Mouse (Mus musculus): ENCODE results near the gene Suco.

Gene Suco
- long read RNA-seq, experiment 1, partial matches to known transcripts: 6 of 9 reads
- long read RNA-seq, experiment 1, other reads (novel, unspliced or antisense): 3 of 9 reads
- long read RNA-seq, experiment 2, partial matches to known transcripts: 13 of 17 reads
- long read RNA-seq, experiment 2, other reads (novel, unspliced or antisense): 4 of 17 reads

GRCm38 (mm10) chr1:161876553-161877447 is at the start of gene Suco:
Suco (minus strand) TSS chr1:161876682.
- intact Hi-C loops (cut with DNase I): loop anchor here (5.0 kb wide), 1 partner anchor 91 kb away; the partner anchor contains the start of gene Pigc

DNA sequence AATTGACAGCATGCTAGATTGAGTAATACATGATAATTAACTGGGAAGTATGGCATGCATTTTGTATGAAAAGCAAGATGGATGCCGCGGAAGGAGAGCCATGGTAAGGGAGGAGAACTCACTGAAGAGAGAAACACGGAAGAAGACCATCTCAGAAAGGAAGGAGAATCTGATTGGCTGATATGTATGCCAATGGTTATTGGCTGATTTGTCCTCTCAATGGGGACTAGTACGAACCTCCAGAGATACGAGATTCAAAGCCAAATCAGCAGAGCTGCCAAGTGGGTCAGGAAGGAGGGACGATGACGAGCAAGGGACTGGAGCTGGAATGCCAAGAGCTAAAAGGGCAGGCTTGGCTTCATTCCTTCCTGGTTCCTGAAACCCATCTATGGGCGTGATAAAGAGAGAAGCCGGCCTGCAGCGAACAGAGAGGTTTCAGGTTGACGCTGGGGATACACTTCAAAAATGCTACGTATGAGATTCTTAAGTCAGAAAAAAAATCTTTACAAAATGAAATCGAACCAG is 48.9 kb upstream of the Suco start:
- intact Hi-C loops (cut with DNase I): no loop called here

DNA sequence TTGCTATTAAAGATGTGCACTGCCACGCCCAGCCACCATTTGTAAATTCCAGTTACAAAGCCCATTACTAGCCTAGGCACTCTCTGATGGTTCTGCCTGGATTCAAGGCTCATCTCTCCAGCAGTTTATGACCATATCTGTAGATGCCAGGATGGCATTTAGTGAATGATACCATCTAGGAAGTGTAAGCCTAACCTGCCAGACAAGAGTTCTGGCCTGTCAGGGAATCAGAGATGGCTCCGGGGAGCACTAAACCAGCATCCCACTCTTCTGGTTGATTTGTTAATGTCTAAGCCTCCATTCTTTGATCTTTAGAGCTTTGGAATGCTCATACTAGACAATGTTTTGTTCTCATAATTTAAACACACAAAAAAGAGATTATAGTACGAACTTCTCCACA is 47.8 kb upstream of the Suco start:
- intact Hi-C loops (cut with DNase I): no loop called here

- intact Hi-C loops (cut with DNase I): no loop called here
Measured at GRCm38 (mm10) chr1:161921928-161922327, 45.4 kb upstream of the Suco start.

GRCm38 (mm10) chr1:161920475-161921454 is 44.3 kb upstream of the Suco start:
- intact Hi-C loops (cut with DNase I): no loop called here

GRCm38 (mm10) chr1:161919594-161919993 is 43.1 kb upstream of the Suco start:
- intact Hi-C loops (cut with DNase I): no loop called here

DNA sequence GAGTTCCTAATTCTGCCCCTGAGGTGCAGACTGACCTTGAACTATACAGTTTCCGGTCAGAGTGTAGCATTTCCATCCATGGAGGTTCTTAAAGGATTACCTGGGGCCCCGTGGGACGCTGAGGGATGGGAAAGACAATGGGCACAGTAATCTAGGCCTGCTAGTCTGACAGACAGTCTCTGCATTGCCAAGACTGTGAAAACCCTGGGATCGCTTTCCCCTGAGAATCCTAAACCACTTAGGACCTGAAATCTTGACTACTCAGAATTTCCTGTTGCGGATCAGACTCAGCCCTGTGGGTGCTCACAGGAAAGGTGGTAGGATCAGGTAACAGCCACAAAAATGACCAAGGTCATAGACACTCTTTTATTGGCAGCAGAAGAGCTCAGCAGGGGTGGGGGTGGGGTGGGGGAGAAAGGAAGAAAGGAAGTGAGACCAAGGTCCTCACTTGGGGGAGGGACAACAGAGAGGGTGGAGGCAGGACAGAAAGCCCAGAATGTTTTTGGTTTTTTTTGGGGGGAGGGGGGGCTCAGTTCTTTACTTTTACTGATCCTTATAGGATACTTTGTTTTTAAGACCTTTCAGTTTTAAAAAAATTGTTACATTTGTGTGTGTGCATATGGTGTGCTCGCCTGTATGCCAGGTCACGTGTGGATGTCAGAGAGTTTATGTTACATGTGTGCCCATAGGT is 42.3 kb upstream of the Suco start:
- intact Hi-C loops (cut with DNase I): no loop called here

- intact Hi-C loops (cut with DNase I): no loop called here
Measured at GRCm38 (mm10) chr1:161917940-161918484, 41.5 kb upstream of the Suco start.

DNA sequence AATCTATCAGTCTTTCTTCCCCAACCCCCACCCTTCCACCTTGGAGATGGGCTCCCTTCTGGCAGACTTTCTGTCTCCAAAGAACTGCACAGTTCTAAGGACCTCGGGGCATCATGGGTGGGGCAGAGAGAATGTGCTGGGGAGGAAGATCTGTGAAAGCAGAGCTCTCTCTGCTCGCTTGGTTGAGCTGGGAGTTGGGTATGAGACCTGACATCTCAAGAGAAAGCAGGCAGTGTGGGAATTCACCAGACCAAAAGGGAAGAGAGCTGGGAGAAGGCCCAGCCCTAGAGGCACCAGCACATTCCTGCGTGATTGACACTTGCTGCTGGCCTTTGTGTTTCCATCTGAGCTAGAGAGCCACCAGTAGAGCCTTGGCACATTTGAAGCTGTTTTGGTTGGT is 39.6 kb upstream of the Suco start:
- intact Hi-C loops (cut with DNase I): no loop called here

GRCm38 (mm10) chr1:161913648-161913984 is 37.1 kb upstream of the Suco start:
- intact Hi-C loops (cut with DNase I): no loop called here

GRCm38 (mm10) chr1:161912940-161913647 is 36.6 kb upstream of the Suco start:
- intact Hi-C loops (cut with DNase I): no loop called here

- intact Hi-C loops (cut with DNase I): no loop called here
Measured at GRCm38 (mm10) chr1:161909074-161909473, 32.6 kb upstream of the Suco start.

DNA sequence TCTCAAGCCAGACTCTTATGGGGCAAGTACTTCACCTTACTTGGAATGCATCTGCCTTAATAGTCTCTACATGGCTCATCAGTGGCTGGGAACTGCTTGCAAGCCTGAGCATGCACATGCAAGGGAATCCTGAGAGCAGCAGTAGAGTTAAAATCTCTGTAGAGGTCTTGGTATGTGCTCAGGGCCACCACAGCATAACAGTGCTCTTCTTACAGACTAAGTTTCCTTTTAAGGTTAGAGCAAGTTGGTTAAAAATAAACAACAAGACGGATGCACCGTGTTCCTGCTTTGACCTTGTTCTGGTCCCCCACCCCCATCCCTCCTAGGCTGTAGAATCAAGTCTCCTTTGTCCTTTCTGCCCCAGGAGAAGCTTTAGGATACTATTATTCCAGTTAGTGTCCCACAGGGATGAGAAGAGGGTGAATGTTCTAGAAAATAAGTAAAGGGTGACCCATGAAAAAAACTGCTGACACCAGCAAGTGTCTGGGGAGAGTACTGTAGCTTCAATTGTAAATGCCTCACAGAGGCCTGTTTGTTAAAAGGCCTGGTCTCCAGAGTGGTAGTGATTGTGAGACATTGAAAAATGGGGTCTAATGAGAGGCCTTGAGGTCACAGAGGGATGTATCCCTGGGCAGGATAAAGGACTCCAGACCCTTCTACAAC is 31.4 kb upstream of the Suco start:
- intact Hi-C loops (cut with DNase I): no loop called here

GRCm38 (mm10) chr1:161907111-161907510 is 30.6 kb upstream of the Suco start:
- intact Hi-C loops (cut with DNase I): no loop called here

GRCm38 (mm10) chr1:161902692-161903452 is 26.4 kb upstream of the Suco start:
- intact Hi-C loops (cut with DNase I): no loop called here

DNA sequence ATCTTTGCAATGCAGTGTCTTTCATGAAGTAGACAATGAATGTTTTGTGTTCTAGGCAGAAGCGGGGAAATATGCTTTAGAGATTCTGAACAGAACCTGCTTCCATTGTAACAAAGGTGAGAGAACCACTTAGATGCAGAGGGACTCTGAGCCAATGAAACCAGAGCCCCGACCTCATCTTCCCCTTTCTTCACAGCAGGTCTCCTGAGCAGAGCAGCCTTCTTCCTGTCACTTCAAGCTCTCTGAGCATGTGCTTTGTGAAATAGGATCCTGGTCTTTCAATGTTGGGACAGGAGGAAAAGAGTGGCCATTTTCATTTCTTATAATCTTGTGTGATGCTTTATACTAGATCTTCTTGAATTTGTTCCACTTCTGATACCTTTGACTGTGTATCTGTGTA is 23.6 kb upstream of the Suco start:
- intact Hi-C loops (cut with DNase I): no loop called here

DNA sequence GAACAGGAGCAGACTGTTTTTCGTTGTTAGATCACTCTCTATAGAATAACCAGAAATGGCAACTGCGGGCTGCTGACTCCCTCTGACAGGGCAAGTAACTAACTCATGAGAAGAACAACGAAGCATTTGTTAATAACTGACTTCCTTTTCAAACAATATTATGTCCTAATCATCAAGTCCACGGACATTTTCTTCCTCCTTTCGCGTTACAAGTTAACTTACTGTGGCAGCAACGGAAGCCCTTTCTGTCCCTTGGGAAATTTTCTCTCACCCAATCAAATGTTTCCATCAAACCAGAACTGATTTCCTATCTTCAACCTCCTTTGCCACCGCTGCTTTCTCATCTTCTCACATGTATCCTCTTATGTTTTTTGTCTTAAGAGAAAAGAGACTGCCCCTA is 20.8 kb upstream of the Suco start:
- intact Hi-C loops (cut with DNase I): no loop called here

GRCm38 (mm10) chr1:161896130-161896529 is 19.6 kb upstream of the Suco start:
- intact Hi-C loops (cut with DNase I): no loop called here

GRCm38 (mm10) chr1:161895014-161895413 is 18.5 kb upstream of the Suco start:
- intact Hi-C loops (cut with DNase I): no loop called here
